Mouse (Mus musculus) kidney, postnatal 0 days (tissue): ENCODE measurements at regions not wholly inside any gene's neighbourhood (a gene's known extent, or its start where the extent isn't known, plus 50 kb on each side); places are given as distances from the start of the nearest gene placed in this dataset.

ENCODE experiments used
- ATAC-seq: fragments of 200-750 bp; cut with Nextera tagmentation; replicated peaks from 2 replicates; pipeline ENCODE4 v1.8.0; 2017; ENCODE audit warnings: low read depth, moderate number of reproducible peaks, moderate TSS enrichment, moderate library complexity; ENCODE audit not compliant: low FRiP score
- DNase-seq: peaks from one replicate; pipeline ENCODE4 v3.0.0-alpha.2; 2016; ENCODE audit warnings: low spot score
- H3K27ac ChIP-seq: fragments of 300-500 bp; sonication (generic); 2 replicates; pipeline ENCODE4 v1.5.1; 2014; ENCODE audit warnings: mild to moderate bottlenecking
- H3K27me3 ChIP-seq: fragments of 300-500 bp; sonication (generic); 2 replicates; pipeline ENCODE4 v1.6.1; 2014; ENCODE audit warnings: low read length, mixed read lengths; ENCODE audit not compliant: insufficient read depth
- H3K36me3 ChIP-seq: fragments of 300-500 bp; sonication (generic); 2 replicates; pipeline ENCODE4 v1.6.1; 2014; ENCODE audit warnings: low read length, mixed read lengths; ENCODE audit not compliant: insufficient read depth
- H3K4me1 ChIP-seq: fragments of 300-500 bp; sonication (generic); replicated peaks from 2 replicates; pipeline ENCODE4 v1.6.1; 2014; ENCODE audit warnings: antibody characterized with exemption, low read length, mixed read lengths; ENCODE audit not compliant: insufficient read depth
- H3K4me2 ChIP-seq: fragments of 300-500 bp; sonication (generic); 2 replicates; pipeline ENCODE4 v1.6.1; 2014; ENCODE audit warnings: mild to moderate bottlenecking, low read length, moderate library complexity, mixed read lengths
- H3K4me3 ChIP-seq: fragments of 300-500 bp; sonication (generic); replicated peaks from 2 replicates; pipeline ENCODE4 v1.5.1; 2014; ENCODE audit warnings: low read depth, low read length
- H3K9ac ChIP-seq: fragments of 300-500 bp; sonication (generic); 2 replicates; pipeline ENCODE4 v1.6.1; 2014; ENCODE audit warnings: low read depth, low read length
- H3K9me3 ChIP-seq: fragments of 300-500 bp; sonication (generic); replicated peaks from 2 replicates; pipeline ENCODE4 v1.6.1; 2016; ENCODE audit warnings: low read length, inconsistent platforms, mixed read lengths
- CTCF ChIP-seq: IDR thresholded peaks from 2 replicates; pipeline ENCODE4 v1.5.1; 2016; ENCODE audit warnings: antibody characterized with exemption, low read depth, mild to moderate bottlenecking, moderate library complexity
- WGBS: fragments of 180-500 bp; shearing (Covaris S2); extraction: QIAGEN DNeasy Blood & Tissue Kit; methylation state at CpG from one replicate; pipeline ENCODE4 v1.1.7; 2014; 5-methylcytosine and 5-hydroxymethylcytosine counted together

DNA sequence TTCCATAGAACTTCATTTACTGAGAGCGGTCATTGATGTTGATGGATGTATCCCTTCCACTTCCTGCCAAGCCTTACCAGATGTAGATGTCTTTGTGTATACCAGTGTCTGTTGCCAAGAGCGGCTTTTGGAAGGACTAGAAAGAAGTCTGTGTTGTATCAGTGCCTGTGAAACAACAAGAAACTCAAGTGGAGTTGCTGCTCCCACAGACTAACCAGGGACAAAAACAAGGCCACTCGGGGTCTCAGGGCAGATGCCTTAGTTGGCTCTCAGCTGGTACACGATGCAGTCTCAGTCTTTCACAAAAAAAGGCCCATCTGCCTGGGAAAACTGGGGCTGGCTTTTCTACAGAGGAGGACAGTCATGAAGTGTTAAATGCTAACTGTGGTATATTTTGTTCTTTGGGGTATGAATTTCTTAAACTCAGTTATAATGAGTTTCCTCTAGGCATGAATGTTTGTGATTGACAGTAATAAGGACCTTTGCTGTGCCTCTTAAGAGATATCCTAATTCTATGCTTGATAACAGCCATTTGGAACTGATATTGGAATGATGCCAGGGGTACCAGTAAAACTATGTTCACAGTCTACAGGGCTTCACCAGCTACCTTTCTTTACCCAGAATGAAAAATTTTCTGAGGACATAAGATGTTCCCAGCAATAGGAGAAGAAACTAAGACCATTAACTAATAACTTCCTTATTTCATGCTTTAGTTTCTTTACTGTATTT, 75.6 kb upstream of the Csl start:
- Histone ChIP-seq H3K9me3 (no peaks in the 10 kb centered on the region), H3K4me1 (no peaks in the 10 kb centered on the region), H3K27ac (no peak overlapping the region), H3K9ac (no peak overlapping the region), H3K27me3 (no peaks in the 10 kb centered on the region), H3K36me3 (no peaks in the 10 kb centered on the region), H3K4me2 (no peak overlapping the region), H3K4me3 (no peak overlapping the region)
- no peak for TF ChIP-seq CTCF
- DNase-seq = peak; percentile 41
- ATAC-seq = no peak
- 70% methylated on average over 4 of the region's 4 CpGs for WGBS

DNA sequence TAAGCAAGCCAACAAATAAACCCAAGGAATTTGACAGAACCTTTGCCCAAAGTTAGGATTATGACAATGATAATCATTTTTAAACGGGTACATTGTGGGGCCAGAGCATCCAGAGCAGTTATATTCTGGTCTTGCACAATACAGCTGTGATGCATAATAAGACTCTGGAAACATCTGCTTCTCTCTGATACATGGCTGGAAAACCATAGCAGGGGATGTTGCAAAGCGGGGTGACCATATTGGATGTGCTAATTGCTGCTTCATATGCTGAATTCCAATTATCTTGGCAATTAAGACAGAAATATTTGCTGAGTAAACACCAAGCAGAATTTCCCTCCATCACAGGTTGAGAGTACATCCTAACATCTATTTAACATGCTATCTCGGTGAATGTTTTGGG, 70.5 kb upstream of the Csl start:
- no peaks in the 10 kb centered on the region for H3K27me3 ChIP-seq
- no peak for TF ChIP-seq CTCF
- DNase-seq = no peak
- no peaks in the 10 kb centered on the region for H3K36me3 ChIP-seq
- no peak for ATAC-seq
- no peak overlapping the region for H3K27ac ChIP-seq
- 84% methylated on average over 3 of the region's 3 CpGs for WGBS
- no peaks in the 10 kb centered on the region for H3K9me3 ChIP-seq
- no peak overlapping the region for H3K9ac ChIP-seq
- no peak overlapping the region for H3K4me2 ChIP-seq
- H3K4me1 ChIP-seq = no peaks in the 10 kb centered on the region
- H3K4me3 ChIP-seq = no peak overlapping the region

DNA sequence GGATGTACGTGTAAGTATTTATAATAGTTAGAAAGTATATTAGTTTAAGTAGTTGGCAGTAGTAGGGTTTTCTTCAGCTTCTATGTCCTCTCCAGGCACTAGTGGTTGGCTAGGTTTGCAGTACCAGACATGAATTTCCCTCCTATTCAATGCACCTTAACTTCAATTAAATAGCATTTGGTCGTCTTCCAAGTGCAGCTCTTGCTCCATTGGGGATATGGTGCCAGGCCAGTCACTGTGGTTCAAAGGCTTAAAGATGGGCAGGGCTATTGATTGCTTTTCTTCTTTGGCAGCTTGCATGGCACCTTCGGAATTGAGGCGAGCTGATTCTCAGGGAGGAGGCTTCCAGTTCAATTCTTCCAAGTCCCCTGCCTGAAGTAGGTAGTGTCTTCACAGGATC, 68.0 kb upstream of the Csl start:
- ATAC-seq = no peak
- TF ChIP-seq CTCF = no peak
- Histone ChIP-seq H3K4me1 (no peaks in the 10 kb centered on the region), H3K4me3 (no peak overlapping the region), H3K36me3 (no peaks in the 10 kb centered on the region), H3K9ac (no peak overlapping the region), H3K9me3 (no peaks in the 10 kb centered on the region), H3K27me3 (no peaks in the 10 kb centered on the region), H3K4me2 (no peak overlapping the region), H3K27ac (no peak overlapping the region)
- no peak for DNase-seq
- WGBS = 84% methylated on average over 4 of the region's 4 CpGs

DNA sequence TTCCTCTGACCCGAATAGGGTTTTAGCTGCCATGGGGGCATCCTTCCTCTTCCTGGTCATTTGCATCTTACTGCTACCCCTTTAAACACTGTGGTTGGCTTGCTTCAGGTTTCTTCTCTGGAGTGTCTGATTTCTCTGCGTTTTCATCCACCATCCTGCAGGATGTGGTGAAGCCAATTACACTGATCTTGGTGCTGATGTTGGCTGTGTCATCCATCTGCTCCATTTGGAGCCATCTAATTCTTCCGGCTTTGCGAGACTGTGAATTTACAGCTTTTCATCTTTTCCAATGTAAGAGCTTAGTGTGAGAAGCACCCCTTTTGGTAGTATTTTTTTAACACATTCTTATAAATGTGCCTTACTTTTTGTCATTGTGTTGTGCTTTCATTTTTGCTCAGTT, 66.4 kb upstream of the Csl start:
- Histone ChIP-seq H3K36me3 (no peaks in the 10 kb centered on the region), H3K27ac (no peak overlapping the region), H3K4me2 (no peak overlapping the region), H3K9me3 (no peaks in the 10 kb centered on the region), H3K27me3 (no peaks in the 10 kb centered on the region), H3K4me1 (no peaks in the 10 kb centered on the region), H3K4me3 (no peak overlapping the region), H3K9ac (no peak overlapping the region)
- TF ChIP-seq CTCF = no peak
- WGBS = 87% methylated on average over 4 of the region's 4 CpGs
- ATAC-seq = no peak
- no peak for DNase-seq

DNA sequence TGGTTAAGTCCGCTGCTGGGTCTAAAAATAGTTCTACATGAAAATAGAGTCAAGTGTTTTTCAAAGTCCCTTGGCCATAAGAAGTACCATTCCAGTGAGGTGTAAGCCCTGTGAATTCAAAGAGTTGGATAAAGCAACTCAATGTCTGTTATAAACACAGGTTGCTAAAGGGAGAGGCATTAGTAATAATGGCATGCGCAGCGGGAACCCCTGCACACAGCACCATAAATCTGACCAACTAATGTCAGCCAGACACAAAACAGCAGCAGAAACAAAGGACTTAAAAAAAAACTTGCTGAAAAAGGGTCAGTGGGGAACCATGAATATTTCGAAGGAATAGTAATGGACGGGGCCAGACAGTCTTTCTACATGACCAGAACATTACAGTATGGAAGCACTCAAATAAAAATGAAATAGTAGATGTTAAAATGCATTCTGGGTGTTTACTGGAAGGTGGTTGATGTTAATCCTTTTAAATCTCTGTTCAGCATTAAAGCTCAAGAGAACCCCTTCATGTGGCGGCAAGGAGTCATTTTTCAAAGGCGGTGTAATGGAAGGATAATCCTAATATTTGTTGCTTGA, 52.7 kb upstream of the Csl start:
- Histone ChIP-seq H3K27ac (no peak overlapping the region), H3K4me2 (no peak overlapping the region), H3K4me3 (no peak overlapping the region), H3K4me1 (no peaks in the 10 kb centered on the region), H3K9ac (no peak overlapping the region), H3K9me3 (no peaks in the 10 kb centered on the region), H3K36me3 (no peaks in the 10 kb centered on the region), H3K27me3 (no peaks in the 10 kb centered on the region)
- TF ChIP-seq CTCF = no peak
- DNase-seq = peak; percentile 8
- ATAC-seq = no peak
- 54% methylated on average over 7 of the region's 7 CpGs for WGBS

DNA sequence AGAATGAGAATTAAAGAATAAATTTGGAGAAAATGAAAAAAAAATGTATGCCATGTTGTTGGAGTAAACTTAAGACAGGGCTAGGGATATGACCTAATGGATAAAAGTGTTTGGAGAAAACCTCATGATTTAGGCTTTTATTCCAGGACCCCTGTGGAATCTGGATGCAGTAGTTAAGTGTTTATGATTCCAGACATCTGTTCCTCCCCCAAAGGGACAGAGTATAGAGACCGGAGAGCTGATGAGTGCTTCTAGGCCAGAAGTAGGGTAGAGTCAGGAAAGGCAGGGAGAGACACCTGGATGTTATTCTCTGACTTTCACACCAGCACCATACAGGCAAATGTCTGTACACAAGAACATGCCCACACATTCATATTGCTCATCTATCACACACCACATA, 52.0 kb upstream of the Csl start:
- no peak for TF ChIP-seq CTCF
- Histone ChIP-seq H3K4me1 (no peaks in the 10 kb centered on the region), H3K9ac (no peak overlapping the region), H3K27ac (no peak overlapping the region), H3K4me3 (no peak overlapping the region), H3K4me2 (no peak overlapping the region), H3K27me3 (no peaks in the 10 kb centered on the region), H3K36me3 (no peaks in the 10 kb centered on the region), H3K9me3 (no peaks in the 10 kb centered on the region)
- no peak for DNase-seq
- WGBS = 70% methylated on average over 1 of the region's 1 CpGs
- ATAC-seq = no peak
